Mouse (Mus musculus): ENCODE measurements at regions not wholly inside any gene's neighbourhood (a gene's known extent, or its start where the extent isn't known, plus 50 kb on each side); places are given as distances from the start of the nearest gene placed in this dataset.

- no peak for DNase-seq (ENCODE audit: extremely low read depth)
- H3K79me2 ChIP-seq (replicated peaks; ENCODE audit: control insufficient read depth, extremely low read depth, insufficient read depth, poor library complexity, severe bottlenecking), result no peaks in the 10 kb centered on the region
- no peak for TF ChIP-seq USF2 (conservative IDR thresholded peaks at IDR 0.05; ENCODE audit: low read depth, low read length)
- TF ChIP-seq USF1 (IDR thresholded peaks at IDR 0.05; ENCODE audit: low read depth, low read length), result no peak
- TF ChIP-seq ELF1 (IDR thresholded peaks at IDR 0.05; ENCODE audit: low read depth, low read length), result no peak
- no peak for TF ChIP-seq SIN3A (IDR thresholded peaks at IDR 0.05; ENCODE audit: low read length)
- no peak for TF ChIP-seq PAX5 (IDR thresholded peaks at IDR 0.05; ENCODE audit: low read length)
- no peak for TF ChIP-seq NRF1 (IDR thresholded peaks at IDR 0.05; ENCODE audit: low read depth, low read length)
- no peak for TF ChIP-seq MXI1 (IDR thresholded peaks at IDR 0.05; ENCODE audit: low read depth, low read length)
- no peak for TF ChIP-seq TCF12 (IDR thresholded peaks at IDR 0.05; ENCODE audit: low read depth, low read length)
- no peak for TF ChIP-seq SMC3 (IDR thresholded peaks at IDR 0.05; ENCODE audit: low read depth, low read length)
- TF ChIP-seq IRF4 (IDR thresholded peaks at IDR 0.05; ENCODE audit: low read depth, low read length), result no peak
- TF ChIP-seq POLR2A (IDR thresholded peaks at IDR 0.05; ENCODE audit: low read depth, low read length), result no peak
- TF ChIP-seq E2F4 (IDR thresholded peaks at IDR 0.05; ENCODE audit: insufficient replicate concordance, low read depth, low read length), result no peak
- TF ChIP-seq CHD1 (IDR thresholded peaks at IDR 0.05; ENCODE audit: low read depth, low read length), result no peak
- TF ChIP-seq EP300 (IDR thresholded peaks at IDR 0.05; ENCODE audit: low read length), result no peak
- no peak for TF ChIP-seq ETS1 (conservative IDR thresholded peaks at IDR 0.05; ENCODE audit: low read depth, low read length)
- H3K27me3 ChIP-seq (replicated peaks), result no peaks in the 10 kb centered on the region
- H3K4me3 ChIP-seq (replicated peaks in 1 of 3; ENCODE audit: low read depth in 2 of 3, low read length in 2 of 3, poor library complexity in 1 of 3), result no peak overlapping the region
- in situ Hi-C loops (cut with MboI; ENCODE audit: low pct_ligation_motif_present, low pct_unique_long_range_greater_than_20kb, low sequenced_read_pairs) (no loop called here), dilution Hi-C loops (cut with MboI; ENCODE audit: extremely low pct_ligation_motif_present, extremely low pct_unique_long_range_greater_than_20kb, low sequenced_read_pairs) (no loop called here)
- no peaks in the 10 kb centered on the region for H3K9me3 ChIP-seq (replicated peaks; ENCODE audit: low read length)
- no peak overlapping the region for H3K4me2 ChIP-seq (ENCODE audit: insufficient read depth, low read depth, poor library complexity, severe bottlenecking)
- H3K9ac ChIP-seq (ENCODE audit: insufficient read depth, low read depth), result no peak overlapping the region
- H3K36me3 ChIP-seq (replicated peaks in 1 of 2; ENCODE audit: control insufficient read depth in 1 of 2, insufficient read depth in 1 of 2, low read length in 1 of 2), result no peaks in the 10 kb centered on the region
- no peaks in the 10 kb centered on the region for H3K4me1 ChIP-seq (ENCODE audit: control insufficient read depth in 1 of 2, insufficient read depth in 2 of 2)
- H3K27ac ChIP-seq (ENCODE audit: insufficient read depth, low read depth), result no peak overlapping the region
Observed at GRCm38 (mm10) chr9:88023752-88024151, 292.7 kb upstream of the Tbx18 start.

GRCm38 (mm10) chr9:88025936-88026335 lies 294.9 kb upstream of the Tbx18 start:
- TF ChIP-seq HCFC1 (IDR thresholded peaks at IDR 0.05; ENCODE audit: low read depth, low read length) (no peak), KAT2A (IDR thresholded peaks at IDR 0.05; ENCODE audit: insufficient replicate concordance, low read length) (no peak), USF2 (conservative IDR thresholded peaks at IDR 0.05; ENCODE audit: low read depth, low read length) (no peak), SMC3 (IDR thresholded peaks at IDR 0.05; ENCODE audit: low read depth, low read length) (no peak), NELFE (IDR thresholded peaks at IDR 0.05; ENCODE audit: low read depth, low read length) (no peak), TCF12 (IDR thresholded peaks at IDR 0.05; ENCODE audit: low read depth, low read length) (no peak), NRF1 (IDR thresholded peaks at IDR 0.05; ENCODE audit: low read depth, low read length) (no peak), MXI1 (IDR thresholded peaks at IDR 0.05; ENCODE audit: low read depth, low read length) (no peak), MYC (IDR thresholded peaks at IDR 0.05; ENCODE audit: low read depth, low read length) (no peak), GABPA (IDR thresholded peaks at IDR 0.05; ENCODE audit: insufficient replicate concordance, low read depth, low read length) (no peak), MAFK (IDR thresholded peaks at IDR 0.05; ENCODE audit: insufficient replicate concordance, low read length) (no peak), TBP (conservative IDR thresholded peaks at IDR 0.05; ENCODE audit: low read depth, low read length) (no peak), ZMIZ1 (IDR thresholded peaks at IDR 0.05; ENCODE audit: low read depth, low read length) (no peak)
- Histone ChIP-seq H3K4me2 (ENCODE audit: insufficient read depth, low read depth, poor library complexity, severe bottlenecking) (no peak overlapping the region), H3K79me2 (replicated peaks; ENCODE audit: control insufficient read depth, extremely low read depth, insufficient read depth, poor library complexity, severe bottlenecking) (no peaks in the 10 kb centered on the region), H3K9me3 (replicated peaks; ENCODE audit: low read length) (no peaks in the 10 kb centered on the region), H3K4me3 (replicated peaks in 1 of 3; ENCODE audit: low read depth in 2 of 3, low read length in 2 of 3, poor library complexity in 1 of 3) (no peak overlapping the region), H3K36me3 (replicated peaks in 1 of 2; ENCODE audit: control insufficient read depth in 1 of 2, insufficient read depth in 1 of 2, low read length in 1 of 2) (no peaks in the 10 kb centered on the region), H3K27me3 (replicated peaks) (no peaks in the 10 kb centered on the region), H3K4me1 (ENCODE audit: control insufficient read depth in 1 of 2, insufficient read depth in 2 of 2) (no peaks in the 10 kb centered on the region), H3K27ac (ENCODE audit: insufficient read depth, low read depth) (no peak overlapping the region), H3K9ac (ENCODE audit: insufficient read depth, low read depth) (no peak overlapping the region)
- in situ Hi-C loops (cut with MboI; ENCODE audit: low pct_ligation_motif_present, low pct_unique_long_range_greater_than_20kb, low sequenced_read_pairs) (no loop called here), dilution Hi-C loops (cut with MboI; ENCODE audit: extremely low pct_ligation_motif_present, extremely low pct_unique_long_range_greater_than_20kb, low sequenced_read_pairs) (no loop called here)
- DNase-seq (ENCODE audit: extremely low read depth), result no peak
